ENCODE assay signal across 9 mouse cellular contexts in genomic region chr7:122670873-122671641, GRCm38 (mm10). TPM values are rescaled to one million over a fixed set of nuclear protein-coding genes. Genes with fewer than 3 reads are reported as not detected.
A peak's percentile ranks its signal among the peaks of the same experiment; 100 is the strongest.
DNase-seq lines count a peak whose midpoint lies in the region; ATAC-seq and TF ChIP-seq lines count a peak whose summit lies in the region.
"Had no signal": no experiment of that assay in that cellular context is flagged by ENCODE, and none has a peak within 500 bp of the region (broad histone marks: within the 10 kb centered on the region; RNA-seq: fewer than 3 reads in every experiment).

No protein-coding gene starts in this region.

- H3K4me3 ChIP-seq in gastrocnemius, adult 2 months, result no peak overlapping the region
- H3K4me3 ChIP-seq in hindbrain, embryonic 15.5 days, result peak overlapping the region; percentile 48

- H3K9me3 ChIP-seq in hindbrain, embryonic 15.5 days, result no peaks in the 10 kb centered on the region

- peak; percentile 86 for ATAC-seq in hindbrain, embryonic 15.5 days (ENCODE audit: low FRiP score, low read depth)

- H3K4me2 ChIP-seq in hindbrain, embryonic 15.5 days, result peak overlapping the region; percentile 90

- H3K27ac ChIP-seq in gastrocnemius, adult 2 months, result no peak overlapping the region
- peak overlapping the region; percentile 70 for H3K27ac ChIP-seq in hindbrain, embryonic 15.5 days (replicated peaks)
- H3K27ac ChIP-seq: macrophage had no signal

- intact Hi-C loops in gastrocnemius, adult 2 months (cut with DNase I), result loop anchor here (10.0 kb wide), 1 partner anchor 196 kb away; no protein-coding TSS in a partner anchor

- H3K36me3 ChIP-seq in hindbrain, embryonic 15.5 days, result no peaks in the 10 kb centered on the region

- H3K4me1 ChIP-seq in hindbrain, embryonic 15.5 days (replicated peaks), result peaks cover 15% of the 10 kb centered on the region

- H3K27me3 ChIP-seq in hindbrain, embryonic 15.5 days, result no peaks in the 10 kb centered on the region

- 7% methylated on average over 45 of the region's 45 CpGs for WGBS in hindbrain, embryonic 15.5 days

- peak overlapping the region; percentile 52 for H3K9ac ChIP-seq in hindbrain, embryonic 15.5 days

- TF ChIP-seq CTCF in gastrocnemius, adult 2 months (IDR thresholded peaks at IDR 0.05), result no peak

- peak; percentile 94 for DNase-seq in R1 (ENCODE audit: low read depth, low spot score)
- DNase-seq in cerebellum, postnatal 36 days, result peak; percentile 26 to 41
- DNase-seq in gastrocnemius, adult 2 months, result peak; percentile 80
- peak; percentile 64 to 78 for DNase-seq in layer of hippocampus, postnatal 25 days (ENCODE audit: extremely low spot score in 1 of 2, low spot score in 1 of 2)
- peak; percentile 71 for DNase-seq in lung, postnatal 25 days (ENCODE audit: low spot score)
- DNase-seq in retina, postnatal 7 days (ENCODE audit: low read depth, low spot score), result peak; percentile 38
- peak; percentile 68 to 69 for DNase-seq in urinary bladder, adult 18-20 months (ENCODE audit: low spot score in 2 of 2)

RNA-seq across cellular contexts. Expression of gene Cacng3, which starts 0.8 kb away (rescaled TPM):
- total RNA-seq in gastrocnemius, adult 2 months (2021), result not detected
- 22.3 and 24.8 TPM in 2 replicates for polyA plus RNA-seq in hindbrain, embryonic 15.5 days (2015; fragmentation: Nextera tagmentation; extraction: Ambion mirVana)
- total RNA-seq in layer of hippocampus, postnatal 25 days (2021), result 10 to 100 TPM; 54.1 to 67.3 TPM
- polyA plus RNA-seq: macrophage had no signal

Comparison
In these comparisons a context has a peak if more than half of its experiments do, and no peak if none do; other contexts are left out.
1. DNase-seq: peak in every context shown above with its lines; median percentile 94 in R1; 80 in gastrocnemius, adult 2 months; 71 in layer of hippocampus, postnatal 25 days; 71 in lung, postnatal 25 days; 68 in urinary bladder, adult 18-20 months; 38 in retina, postnatal 7 days; 34 in cerebellum, postnatal 36 days.
2. RNA of gene Cacng3, which starts 0.8 kb away (total RNA-seq): 54.1 to 67.3 TPM in layer of hippocampus, postnatal 25 days; not detected in gastrocnemius, adult 2 months; every median in the first group is over 10 times any median in the second.